In genomic region chr17:56020400-56021084, GRCm38 (mm10) we compare ENCODE assay signal across 1 mouse cellular context.
TF ChIP-seq lines count a peak whose summit lies in the region.

No protein-coding gene starts in this region.

TF ChIP-seq in myocyte, 11 proteins besides CTCF, POLR2A, EP300 and RAD21 (continued from another document):
- TF ChIP-seq MYOG (IDR thresholded peaks at IDR 0.05; ENCODE audit: control insufficient read depth in 1 of 3, insufficient read depth in 1 of 3, insufficient read length in 2 of 3, low read depth in 2 of 3), result peak in 2 of 3 experiments; percentile 45 to 90
- TF ChIP-seq MAX (IDR thresholded peaks at IDR 0.05; ENCODE audit: low read depth), result no peak
- peak in 2 of 3 experiments; percentile 51 to 53 for TF ChIP-seq MYOD1 (IDR thresholded peaks at IDR 0.05; ENCODE audit: control insufficient read depth in 1 of 3, insufficient read length in 2 of 3, low read depth in 2 of 3)
